Mouse (Mus musculus): ENCODE measurements at regions not wholly inside any gene's neighbourhood (a gene's known extent, or its start where the extent isn't known, plus 50 kb on each side); places are given as distances from the start of the nearest gene placed in this dataset.

GRCm38 (mm10) chr9:61724070-61724469 is 190.3 kb downstream of the Rplp1 start:
- Histone ChIP-seq H3K4me3 (ENCODE audit: low read depth, low read length) (no peak overlapping the region), H3K4me2 (replicated peaks; ENCODE audit: low read depth) (no peak overlapping the region), H3K9ac (ENCODE audit: low read length) (no peak overlapping the region), H3K4me1 (replicated peaks; ENCODE audit: control insufficient read depth, insufficient read depth) (peaks cover 5% of the 10 kb centered on the region; the same call in 1 of the 2 replicates), H3K27ac (replicated peaks) (no peak overlapping the region), H3K27me3 (ENCODE audit: control insufficient read depth, insufficient read depth, low read length) (no peaks in the 10 kb centered on the region), H3K9me3 (ENCODE audit: control insufficient read depth, low read length) (no peaks in the 10 kb centered on the region), H3K36me3 (ENCODE audit: control insufficient read depth, insufficient read depth, low read length) (no peaks in the 10 kb centered on the region)
- WGBS: 93% methylated on average over 2 of the region's 2 CpGs
- TF ChIP-seq EP300 (optimal IDR thresholded peaks at IDR 0.05): no peak
- peak; percentile 61 for TF ChIP-seq CTCF (IDR thresholded peaks at IDR 0.05; ENCODE audit: low read depth)
- no peak for DNase-seq (ENCODE audit: low spot score)
- no peak for ATAC-seq (ENCODE audit: low FRiP score, low TSS enrichment)

DNA sequence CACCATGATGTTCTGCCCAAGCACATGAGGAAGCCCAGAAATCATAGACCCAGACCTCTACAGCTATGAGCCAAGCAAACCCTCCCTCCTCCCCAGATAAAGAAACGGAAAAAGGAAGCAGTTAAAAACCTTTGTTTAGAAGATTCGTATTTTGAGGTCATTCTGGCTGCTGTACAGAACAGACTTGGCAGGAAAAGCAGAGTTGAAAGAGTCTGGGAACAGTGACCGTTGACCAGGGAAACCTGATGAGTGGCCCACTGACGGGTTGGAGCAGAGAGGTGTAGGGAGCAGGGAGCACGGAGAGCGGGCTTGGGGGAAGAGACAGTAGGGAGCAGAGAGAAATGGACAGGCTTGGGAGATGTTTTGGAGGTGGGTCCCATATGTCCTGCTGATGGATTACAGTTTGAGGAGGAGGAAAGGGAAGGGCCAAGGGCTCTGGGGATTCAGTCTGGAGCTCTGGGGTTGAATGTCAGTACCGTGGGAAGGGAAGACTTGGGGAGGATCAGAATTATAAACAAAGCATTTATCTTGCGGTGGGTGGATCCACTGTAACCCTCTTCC is 191.2 kb downstream of the Rplp1 start:
- no peak overlapping the region for H3K9ac ChIP-seq (ENCODE audit: low read length)
- H3K4me1 ChIP-seq (replicated peaks; ENCODE audit: control insufficient read depth, insufficient read depth): peaks cover 2% of the 10 kb centered on the region; the same call in 1 of the 2 replicates
- WGBS: 32% methylated on average over 8 of the region's 8 CpGs

DNA sequence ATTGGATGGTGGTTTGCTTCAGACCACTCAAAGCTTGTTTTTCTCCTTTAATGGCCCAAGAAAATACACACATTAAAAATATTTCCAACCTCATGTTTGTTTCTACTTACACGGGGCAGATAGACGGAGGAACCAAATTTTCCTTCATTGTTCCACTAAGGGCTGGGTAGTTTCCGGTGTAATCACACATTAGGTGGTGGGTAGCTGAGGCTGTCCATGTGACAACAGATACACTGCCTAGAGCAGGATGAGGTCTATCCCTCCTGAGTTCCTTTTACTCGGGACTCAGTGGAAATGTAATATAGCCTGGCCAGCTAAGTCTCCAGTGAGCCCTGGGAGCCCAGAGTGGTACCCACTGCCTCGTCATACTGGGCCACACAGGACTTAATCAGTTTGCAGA is 192.5 kb downstream of the Rplp1 start:
- Histone ChIP-seq H3K9me3 (ENCODE audit: control insufficient read depth, low read length) (no peaks in the 10 kb centered on the region), H3K36me3 (ENCODE audit: control insufficient read depth, insufficient read depth, low read length) (no peaks in the 10 kb centered on the region), H3K9ac (ENCODE audit: low read length) (no peak overlapping the region), H3K4me2 (replicated peaks; ENCODE audit: low read depth) (no peak overlapping the region), H3K4me1 (replicated peaks; ENCODE audit: control insufficient read depth, insufficient read depth) (no peaks in the 10 kb centered on the region), H3K27me3 (ENCODE audit: control insufficient read depth, insufficient read depth, low read length) (no peaks in the 10 kb centered on the region), H3K27ac (replicated peaks) (no peak overlapping the region), H3K4me3 (ENCODE audit: low read depth, low read length) (no peak overlapping the region)
- ATAC-seq (ENCODE audit: low FRiP score, low TSS enrichment) (no peak), DNase-seq (ENCODE audit: low spot score) (no peak)
- TF ChIP-seq CTCF (IDR thresholded peaks at IDR 0.05; ENCODE audit: low read depth) (no peak), EP300 (optimal IDR thresholded peaks at IDR 0.05) (no peak)
- 94% methylated on average over 5 of the region's 5 CpGs for WGBS

More for the DNA sequence above, 191.2 kb downstream of the Rplp1 start:
- no peak overlapping the region for H3K4me3 ChIP-seq (ENCODE audit: low read depth, low read length)
- ATAC-seq (ENCODE audit: low FRiP score, low TSS enrichment) (peak; percentile 58; the same call in 1 of the 2 replicates), DNase-seq (ENCODE audit: low spot score) (no peak)
- no peaks in the 10 kb centered on the region for H3K36me3 ChIP-seq (ENCODE audit: control insufficient read depth, insufficient read depth, low read length)
- no peaks in the 10 kb centered on the region for H3K27me3 ChIP-seq (ENCODE audit: control insufficient read depth, insufficient read depth, low read length)
- no peaks in the 10 kb centered on the region for H3K9me3 ChIP-seq (ENCODE audit: control insufficient read depth, low read length)
- TF ChIP-seq EP300 (optimal IDR thresholded peaks at IDR 0.05) (no peak), CTCF (IDR thresholded peaks at IDR 0.05; ENCODE audit: low read depth) (no peak)
- no peak overlapping the region for H3K27ac ChIP-seq (replicated peaks)
- H3K4me2 ChIP-seq (replicated peaks; ENCODE audit: low read depth): no peak overlapping the region

DNA sequence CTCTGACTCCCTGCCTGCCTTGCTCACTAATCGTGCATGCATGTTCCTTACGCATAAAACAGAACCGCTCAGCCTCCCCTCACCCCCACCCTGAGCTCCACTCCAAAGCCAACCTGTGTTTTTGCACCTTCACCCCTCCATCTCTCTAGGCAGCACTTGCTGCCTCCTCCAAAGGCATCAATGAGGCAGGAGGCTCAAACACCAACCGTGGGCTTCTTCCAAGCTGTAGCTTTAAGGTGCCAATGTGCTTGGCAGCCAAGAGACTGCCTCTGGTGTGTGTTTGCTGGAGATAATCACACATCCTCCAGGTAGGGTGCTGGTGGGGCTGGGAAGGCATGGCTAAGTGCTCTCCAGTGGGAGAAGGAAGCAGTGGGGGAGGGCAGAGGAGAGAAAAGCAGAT is 193.3 kb downstream of the Rplp1 start:
- 67% methylated on average over 4 of the region's 4 CpGs for WGBS
- H3K9me3 ChIP-seq (ENCODE audit: control insufficient read depth, low read length): no peaks in the 10 kb centered on the region
- H3K4me2 ChIP-seq (replicated peaks; ENCODE audit: low read depth): no peak overlapping the region
- H3K27ac ChIP-seq (replicated peaks): no peak overlapping the region
- no peak overlapping the region for H3K4me3 ChIP-seq (ENCODE audit: low read depth, low read length)
- TF ChIP-seq CTCF (IDR thresholded peaks at IDR 0.05; ENCODE audit: low read depth): no peak
- no peak for TF ChIP-seq EP300 (optimal IDR thresholded peaks at IDR 0.05)
- no peak for DNase-seq (ENCODE audit: low spot score)
- no peak for ATAC-seq (ENCODE audit: low FRiP score, low TSS enrichment)
- H3K9ac ChIP-seq (ENCODE audit: low read length): no peak overlapping the region
- no peaks in the 10 kb centered on the region for H3K4me1 ChIP-seq (replicated peaks; ENCODE audit: control insufficient read depth, insufficient read depth)
- no peaks in the 10 kb centered on the region for H3K36me3 ChIP-seq (ENCODE audit: control insufficient read depth, insufficient read depth, low read length)
- H3K27me3 ChIP-seq (ENCODE audit: control insufficient read depth, insufficient read depth, low read length): no peaks in the 10 kb centered on the region

DNA sequence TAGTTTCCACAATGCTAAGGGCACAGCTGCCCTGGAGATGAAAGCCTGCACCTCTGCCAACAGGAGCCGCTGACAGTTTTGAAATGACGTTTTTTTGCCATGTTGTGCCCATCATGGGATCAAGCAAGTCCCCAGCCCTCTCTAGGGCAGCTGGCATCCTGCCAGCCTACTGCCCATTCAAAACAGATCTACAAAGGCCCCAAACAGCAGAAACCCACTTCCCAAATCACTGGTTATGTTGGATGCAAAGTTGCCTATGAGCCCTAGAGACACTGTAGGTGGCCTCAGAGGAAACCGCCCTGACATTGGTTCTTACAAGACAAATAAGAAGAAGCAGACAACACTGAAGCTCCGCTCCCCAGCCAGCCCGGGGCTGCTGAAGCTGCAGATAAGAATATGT is 194.1 kb downstream of the Rplp1 start:
- 73% methylated on average over 5 of the region's 5 CpGs for WGBS
- no peak overlapping the region for H3K27ac ChIP-seq (replicated peaks)

DNA sequence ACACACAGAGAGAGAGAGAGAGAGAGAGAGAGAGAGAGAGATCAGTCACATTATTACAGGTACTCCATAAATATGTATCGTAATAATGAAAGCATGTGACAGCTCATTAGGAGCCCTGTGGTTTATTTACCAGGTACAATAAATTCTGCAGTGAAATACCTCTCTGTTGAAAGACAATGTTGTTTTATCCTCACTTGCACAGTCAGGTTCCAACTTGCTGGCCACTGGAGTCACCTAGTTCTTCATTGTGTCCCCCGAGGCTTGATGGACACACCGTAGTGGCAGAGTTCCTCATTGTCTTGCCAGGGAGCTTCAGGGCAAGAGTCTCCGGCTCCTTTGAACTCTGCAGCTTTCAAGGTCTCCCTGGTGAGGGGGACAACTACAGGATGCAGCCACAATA is 197.6 kb downstream of the Rplp1 start:
- no peaks in the 10 kb centered on the region for H3K4me1 ChIP-seq (replicated peaks; ENCODE audit: control insufficient read depth, insufficient read depth)
- DNase-seq (ENCODE audit: low spot score) (no peak), ATAC-seq (ENCODE audit: low FRiP score, low TSS enrichment) (no peak)
- H3K4me3 ChIP-seq (ENCODE audit: low read depth, low read length): no peak overlapping the region
- H3K9me3 ChIP-seq (ENCODE audit: control insufficient read depth, low read length): no peaks in the 10 kb centered on the region
- no peak overlapping the region for H3K9ac ChIP-seq (ENCODE audit: low read length)
- no peak for TF ChIP-seq CTCF (IDR thresholded peaks at IDR 0.05; ENCODE audit: low read depth)
- TF ChIP-seq EP300 (optimal IDR thresholded peaks at IDR 0.05): no peak
- no peak overlapping the region for H3K4me2 ChIP-seq (replicated peaks; ENCODE audit: low read depth)
- WGBS: 71% methylated on average over 4 of the region's 4 CpGs
- no peaks in the 10 kb centered on the region for H3K36me3 ChIP-seq (ENCODE audit: control insufficient read depth, insufficient read depth, low read length)
- H3K27ac ChIP-seq (replicated peaks): no peak overlapping the region
- no peaks in the 10 kb centered on the region for H3K27me3 ChIP-seq (ENCODE audit: control insufficient read depth, insufficient read depth, low read length)

More for the DNA sequence above, 194.1 kb downstream of the Rplp1 start:
- DNase-seq (ENCODE audit: low spot score) (no peak), ATAC-seq (ENCODE audit: low FRiP score, low TSS enrichment) (no peak)
- no peak for TF ChIP-seq EP300 (optimal IDR thresholded peaks at IDR 0.05)
- Histone ChIP-seq H3K27me3 (ENCODE audit: control insufficient read depth, insufficient read depth, low read length) (no peaks in the 10 kb centered on the region), H3K9me3 (ENCODE audit: control insufficient read depth, low read length) (no peaks in the 10 kb centered on the region), H3K36me3 (ENCODE audit: control insufficient read depth, insufficient read depth, low read length) (no peaks in the 10 kb centered on the region), H3K4me3 (ENCODE audit: low read depth, low read length) (no peak overlapping the region), H3K4me1 (replicated peaks; ENCODE audit: control insufficient read depth, insufficient read depth) (no peaks in the 10 kb centered on the region), H3K9ac (ENCODE audit: low read length) (no peak overlapping the region), H3K4me2 (replicated peaks; ENCODE audit: low read depth) (no peak overlapping the region)

All from stomach, postnatal 0 days (tissue).